Mouse (Mus musculus) ES-Bruce4 (cell line): ENCODE results near the gene Trnau1ap.

ENCODE experiments used
- CTCF ChIP-seq: IDR thresholded peaks from one replicate; pipeline ENCODE4 v1.8.1; 2011; ENCODE audit warnings: low read depth, low read length
- EP300 ChIP-seq: IDR thresholded peaks from 2 replicates; pipeline ENCODE4 v1.6.1; 2011; ENCODE audit warnings: low read depth, low read length; ENCODE audit not compliant: insufficient read depth
- POLR2A ChIP-seq: IDR thresholded peaks from one replicate; pipeline ENCODE4 v1.8.1; 2011; ENCODE audit warnings: low read length; ENCODE audit not compliant: insufficient read depth

- no peak for TF ChIP-seq CTCF
- TF ChIP-seq POLR2A, result no peak
- TF ChIP-seq EP300, result no peak
Observed at GRCm38 (mm10) chr4:132365450-132366060, 36.2 kb upstream of the Trnau1ap start.
